Mouse (Mus musculus) forebrain, embryonic 12.5 days (tissue): Measurements from ENCODE around the gene Ugt1a6b. TPM values are rescaled to one million over a fixed set of nuclear protein-coding genes. Genes with fewer than 3 reads are reported as not detected.
"Not testable (repeated sequence)": the region's sequence is repeated elsewhere in the genome, so short reads cannot be mapped to it uniquely, and the experiment has no call there.

Source experiments
- ATAC-seq: fragments of 200-750 bp; cut with Nextera tagmentation; 2 replicates; pipeline ENCODE4 v1.8.0; 2017; ENCODE audit warnings: moderate TSS enrichment; ENCODE audit not compliant: low FRiP score
- H3K27ac ChIP-seq: fragments of 300-500 bp; sonication (generic); 2 replicates; pipeline ENCODE4 v1.5.1; 2016; ENCODE audit warnings: mild to moderate bottlenecking
- H3K27me3 ChIP-seq: fragments of 300-500 bp; sonication (generic); 2 replicates; pipeline ENCODE4 v1.6.1; 2016; ENCODE audit warnings: mild to moderate bottlenecking
- H3K36me3 ChIP-seq: fragments of 300-500 bp; sonication (generic); replicated peaks from 2 replicates; pipeline ENCODE4 v1.6.1; 2016; ENCODE audit warnings: mild to moderate bottlenecking
- H3K4me1 ChIP-seq: fragments of 300-500 bp; sonication (generic); 2 replicates; pipeline ENCODE4 v1.6.1; 2016
- H3K4me2 ChIP-seq: fragments of 300-500 bp; sonication (generic); 2 replicates; pipeline ENCODE4 v1.6.1; 2016; ENCODE audit warnings: mild to moderate bottlenecking, moderate library complexity
- H3K4me3 ChIP-seq: fragments of 300-500 bp; sonication (generic); replicated peaks from 2 replicates; pipeline ENCODE4 v1.5.1; 2016; ENCODE audit warnings: mild to moderate bottlenecking
- H3K9ac ChIP-seq: fragments of 300-500 bp; sonication (generic); 2 replicates; pipeline ENCODE4 v1.6.1; 2016; ENCODE audit warnings: mild to moderate bottlenecking
- H3K9me3 ChIP-seq: fragments of 300-500 bp; sonication (generic); 2 replicates; pipeline ENCODE4 v1.6.1; 2016
- WGBS: fragments of 180-500 bp; shearing (Covaris S2); methylation state at CpG from one replicate; pipeline ENCODE4 v1.1.7; 2016; 5-methylcytosine and 5-hydroxymethylcytosine counted together
- polyA plus RNA-seq: library from polyadenylated mRNA; unstranded; fragments of >200 nt; fragmentation: Nextera tagmentation; extraction: Ambion mirVana; gene quantifications from 2 replicates; pipeline ENCODE4 v1.2.1, GENCODE M21; 2016

Ugt1a6b gene
- polyA plus RNA-seq, 1 experiment from 2014 or later: 0.19 TPM

DNA sequence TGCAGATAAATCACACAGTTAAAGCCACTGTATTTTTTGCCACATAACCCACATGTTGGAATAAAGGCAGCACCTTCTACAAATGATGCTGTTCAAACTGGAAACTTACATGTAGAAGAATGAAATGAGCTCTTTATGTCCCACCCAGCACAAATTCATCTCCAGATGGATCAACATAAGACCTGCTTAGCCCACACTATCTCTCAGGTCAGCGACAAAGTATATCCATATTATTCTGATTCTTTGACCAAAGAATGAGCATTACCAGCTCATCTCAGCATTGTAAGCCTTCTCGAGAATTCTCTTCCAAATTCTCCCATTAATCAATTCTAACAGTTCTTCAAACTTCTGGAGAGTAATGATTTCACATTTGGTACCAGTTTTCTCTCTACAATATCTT lies 119.2 kb downstream of the Ugt1a6b start:
- H3K27me3 ChIP-seq: no peaks in the 10 kb centered on the region
- ATAC-seq: no peak
- peaks cover 29% of the 10 kb centered on the region for H3K9me3 ChIP-seq
- H3K4me2 ChIP-seq: no peak overlapping the region
- H3K4me1 ChIP-seq: no peaks in the 10 kb centered on the region
- no peak overlapping the region for H3K27ac ChIP-seq
- no peaks in the 10 kb centered on the region for H3K36me3 ChIP-seq
- H3K9ac ChIP-seq: no peak overlapping the region
- H3K4me3 ChIP-seq: no peak overlapping the region
- 49% methylated on average over 2 of the region's 2 CpGs for whole genome bisulfite sequencing

DNA sequence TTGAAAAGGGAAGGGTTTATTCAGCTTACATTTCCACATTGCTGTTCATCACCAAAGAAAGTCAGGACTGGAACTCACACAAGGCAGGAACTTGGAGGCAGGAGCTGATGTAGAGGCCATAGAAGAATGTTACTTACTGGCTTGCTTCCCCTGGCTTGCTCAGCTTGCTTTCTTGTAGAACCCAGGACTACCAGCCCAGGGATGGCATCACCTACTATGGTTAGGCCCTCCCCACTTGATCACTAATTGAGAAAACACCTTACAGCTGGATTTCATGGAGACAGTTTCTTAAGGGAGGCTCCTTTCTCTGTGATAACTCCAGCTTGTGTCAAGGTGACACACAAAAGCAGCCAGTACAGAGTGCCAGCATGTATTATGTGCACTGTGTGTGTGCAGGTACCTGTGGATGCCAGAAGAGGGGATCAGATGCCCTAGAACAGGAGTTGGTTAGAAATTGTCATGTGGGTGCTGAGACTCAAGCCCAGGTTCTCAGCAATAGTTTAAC lies 120.0 kb downstream of the Ugt1a6b start:
- H3K4me3 ChIP-seq, ATAC-seq, H3K4me2 ChIP-seq, H3K4me1 ChIP-seq, H3K36me3 ChIP-seq, H3K27ac ChIP-seq, H3K27me3 ChIP-seq, H3K9ac ChIP-seq: not testable (repeated sequence)
- H3K9me3 ChIP-seq: peaks cover 32% of the 10 kb centered on the region

- H3K4me3 ChIP-seq: no peak overlapping the region
- H3K4me1 ChIP-seq: no peaks in the 10 kb centered on the region
- H3K27me3 ChIP-seq: no peaks in the 10 kb centered on the region
- 51% methylated on average over 1 of the region's 1 CpGs for WGBS
- H3K27ac ChIP-seq: no peak overlapping the region
- ATAC-seq: no peak
- H3K9ac ChIP-seq: no peak overlapping the region
- H3K36me3 ChIP-seq: no peaks in the 10 kb centered on the region
- H3K4me2 ChIP-seq: no peak overlapping the region
- peaks cover 38% of the 10 kb centered on the region for H3K9me3 ChIP-seq
Observed at GRCm38 (mm10) chr1:88223591-88223990, 120.5 kb downstream of the Ugt1a6b start.

- Histone ChIP-seq H3K27ac (no peak overlapping the region), H3K9me3 (peaks cover 44% of the 10 kb centered on the region), H3K4me3 (no peak overlapping the region), H3K36me3 (no peaks in the 10 kb centered on the region), H3K9ac (no peak overlapping the region), H3K27me3 (no peaks in the 10 kb centered on the region), H3K4me1 (no peaks in the 10 kb centered on the region), H3K4me2 (no peak overlapping the region)
- 67% methylated on average over 2 of the region's 2 CpGs for WGBS
- no peak for ATAC-seq
Observed at GRCm38 (mm10) chr1:88224029-88224776, 121.2 kb downstream of the Ugt1a6b start.

DNA sequence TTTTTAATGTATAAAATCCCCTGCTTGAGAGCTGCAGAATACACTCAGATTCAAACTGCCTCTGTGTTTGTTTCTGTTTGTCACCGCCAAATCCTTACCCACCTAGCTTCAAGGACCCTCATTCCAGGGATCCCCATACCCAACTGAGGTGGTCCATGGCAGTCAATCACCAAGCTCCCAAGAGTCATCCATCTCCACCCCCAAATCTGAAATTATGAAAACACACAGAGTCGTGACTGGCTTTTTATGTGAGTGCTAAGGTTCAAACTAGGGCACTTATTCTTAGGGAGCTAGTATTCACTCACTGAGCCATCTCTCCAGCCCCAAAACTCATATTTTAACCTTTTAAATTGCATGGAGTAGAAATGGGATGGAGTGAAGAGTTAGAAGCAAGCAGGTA lies 122.2 kb downstream of the Ugt1a6b start:
- H3K27ac ChIP-seq, H3K27me3 ChIP-seq, H3K36me3 ChIP-seq, H3K4me3 ChIP-seq, H3K9ac ChIP-seq, H3K4me2 ChIP-seq, ATAC-seq, H3K4me1 ChIP-seq: not testable (repeated sequence)
- H3K9me3 ChIP-seq: peaks cover 55% of the 10 kb centered on the region
- WGBS: 38% methylated on average over 2 of the region's 2 CpGs

DNA sequence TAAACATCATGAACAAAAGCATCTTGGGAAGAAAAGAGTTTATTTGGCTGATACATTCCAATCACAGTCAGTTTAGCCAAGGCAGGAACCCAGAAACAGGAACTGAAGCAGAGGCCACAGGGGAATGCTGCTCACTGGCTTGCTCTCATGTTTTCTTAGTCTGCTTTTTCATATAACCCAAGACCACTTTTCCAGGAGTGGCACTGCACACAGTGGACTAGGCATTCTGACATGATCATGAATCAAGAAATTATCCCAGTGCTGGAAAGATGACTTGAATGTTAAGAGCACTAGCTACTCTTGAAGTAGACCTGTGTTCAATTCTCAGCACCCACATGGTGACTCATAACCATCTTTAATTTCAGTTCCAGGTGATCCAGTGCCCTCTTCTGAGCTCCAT lies 122.7 kb downstream of the Ugt1a6b start:
- Histone ChIP-seq H3K4me3 (no peak overlapping the region), H3K4me2 (no peak overlapping the region), H3K9ac (no peak overlapping the region), H3K4me1 (no peaks in the 10 kb centered on the region), H3K36me3 (no peaks in the 10 kb centered on the region), H3K27ac (no peak overlapping the region), H3K9me3 (peaks cover 59% of the 10 kb centered on the region), H3K27me3 (no peaks in the 10 kb centered on the region)
- no peak for ATAC-seq

- Histone ChIP-seq H3K27ac (no peak within 1 kb of the TSS), H3K9ac (no peak within 1 kb of the TSS), H3K4me3 (no peak within 1 kb of the TSS), H3K4me1 (no peaks in the 10 kb centered on the region), H3K9me3 (peaks cover 70% of the 10 kb centered on the region), H3K27me3 (no peaks in the 10 kb centered on the region), H3K4me2 (no peak within 1 kb of the TSS), H3K36me3 (no peaks in the 10 kb centered on the region)
- 56% methylated on average over 5 of the region's 5 CpGs for WGBS
- ATAC-seq: no peak
Observed at GRCm38 (mm10) chr1:88226670-88227379, 123.8 kb downstream of the Ugt1a6b start, which contains the start of gene Mroh2a. Mroh2a (plus strand) TSS chr1:88226986.

- Histone ChIP-seq H3K9me3 (peaks cover 72% of the 10 kb centered on the region), H3K4me1 (no peaks in the 10 kb centered on the region), H3K27ac (no peak overlapping the region), H3K36me3 (no peaks in the 10 kb centered on the region), H3K9ac (no peak overlapping the region), H3K4me3 (no peak overlapping the region), H3K4me2 (no peak overlapping the region), H3K27me3 (no peaks in the 10 kb centered on the region)
- no peak for ATAC-seq
- 65% methylated on average over 2 of the region's 2 CpGs for WGBS
Observed at GRCm38 (mm10) chr1:88227482-88227881, 124.4 kb downstream of the Ugt1a6b start.

- H3K27me3 ChIP-seq: no peaks in the 10 kb centered on the region
- no peak overlapping the region for H3K4me3 ChIP-seq
- H3K27ac ChIP-seq: no peak overlapping the region
- no peaks in the 10 kb centered on the region for H3K36me3 ChIP-seq
- no peaks in the 10 kb centered on the region for H3K4me1 ChIP-seq
- no peak for ATAC-seq
- H3K9me3 ChIP-seq: peaks cover 79% of the 10 kb centered on the region
- no peak overlapping the region for H3K4me2 ChIP-seq
- H3K9ac ChIP-seq: no peak overlapping the region
- WGBS: 72% methylated on average over 7 of the region's 7 CpGs
Observed at GRCm38 (mm10) chr1:88228121-88228520, 125.1 kb downstream of the Ugt1a6b start.

DNA sequence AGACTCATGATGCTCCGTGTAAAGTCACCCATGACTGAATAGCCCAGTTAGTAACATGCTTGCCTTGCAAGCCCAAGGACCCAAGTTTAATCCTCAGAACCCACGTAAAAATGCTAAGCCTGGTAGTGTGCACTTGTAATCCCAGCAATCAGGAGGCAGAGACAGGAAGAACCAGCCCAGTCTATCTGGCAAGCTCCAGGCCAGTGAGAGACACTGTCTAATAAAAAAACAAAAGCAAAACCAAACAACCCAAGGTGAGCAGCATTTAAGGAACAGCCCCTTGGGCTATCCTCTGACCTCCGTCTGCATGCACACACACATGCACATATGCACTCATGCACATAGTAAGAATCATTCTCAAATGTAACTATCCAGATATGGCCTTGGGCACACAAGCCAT lies 126.5 kb downstream of the Ugt1a6b start:
- peaks cover 93% of the 10 kb centered on the region for H3K9me3 ChIP-seq
- no peak overlapping the region for H3K4me2 ChIP-seq
- no peak for ATAC-seq
- no peaks in the 10 kb centered on the region for H3K4me1 ChIP-seq
- H3K4me3 ChIP-seq: no peak overlapping the region
- H3K36me3 ChIP-seq: no peaks in the 10 kb centered on the region
- H3K27ac ChIP-seq: no peak overlapping the region
- H3K9ac ChIP-seq: no peak overlapping the region
- 79% methylated on average over 3 of the region's 3 CpGs for WGBS
- no peaks in the 10 kb centered on the region for H3K27me3 ChIP-seq

GRCm38 (mm10) chr1:88229986-88230385 lies 126.9 kb downstream of the Ugt1a6b start:
- no peak overlapping the region for H3K9ac ChIP-seq
- H3K4me1 ChIP-seq: no peaks in the 10 kb centered on the region
- 85% methylated on average over 5 of the region's 5 CpGs for WGBS
- H3K4me2 ChIP-seq: no peak overlapping the region
- H3K4me3 ChIP-seq: no peak overlapping the region
- no peaks in the 10 kb centered on the region for H3K36me3 ChIP-seq
- peaks cover 97% of the 10 kb centered on the region for H3K9me3 ChIP-seq
- no peaks in the 10 kb centered on the region for H3K27me3 ChIP-seq
- ATAC-seq: no peak
- no peak overlapping the region for H3K27ac ChIP-seq

- peaks cover 100% of the 10 kb centered on the region for H3K9me3 ChIP-seq
- H3K36me3 ChIP-seq: no peaks in the 10 kb centered on the region
- no peaks in the 10 kb centered on the region for H3K27me3 ChIP-seq
- no peak overlapping the region for H3K27ac ChIP-seq
- H3K4me1 ChIP-seq: no peaks in the 10 kb centered on the region
- no peak overlapping the region for H3K9ac ChIP-seq
- no peak for ATAC-seq
- WGBS: 74% methylated on average over 7 of the region's 7 CpGs
- H3K4me2 ChIP-seq: no peak overlapping the region
- no peak overlapping the region for H3K4me3 ChIP-seq
Observed at GRCm38 (mm10) chr1:88230421-88230820, 127.4 kb downstream of the Ugt1a6b start.
